Mouse (Mus musculus) lung, postnatal 4 days (tissue): ENCODE data around the gene Srpx2.

Source experiments
- DNase-seq, 2 experiments: peaks; one replicate each; pipeline ENCODE4 v3.0.0; 2021

The Srpx2 gene

GRCm38 (mm10) chrX:133908261-133908660 is at the start of gene Srpx2:
Gene Srpx2 (plus strand): TSS chrX:133908426.
- no peak for DNase-seq

- no peak for DNase-seq
Observed at GRCm38 (mm10) chrX:133869743-133870142, 38.5 kb upstream of the Srpx2 start.

GRCm38 (mm10) chrX:133887308-133887707 is 20.9 kb upstream of the Srpx2 start:
- no peak for DNase-seq

GRCm38 (mm10) chrX:133888111-133888510 is 20.1 kb upstream of the Srpx2 start:
- DNase-seq: no peak

GRCm38 (mm10) chrX:133898014-133898542 is 10.1 kb upstream of the Srpx2 start, which contains the start of gene Tspan6:
Gene Tspan6 (minus strand): TSS chrX:133898429.
- peak; percentile 81 to 83 for DNase-seq

GRCm38 (mm10) chrX:133911397-133912103 is 3.3 kb downstream of the Srpx2 start:
- DNase-seq: peak; percentile 15 to 66

GRCm38 (mm10) chrX:133913006-133913405 is 4.8 kb downstream of the Srpx2 start:
- no peak for DNase-seq

GRCm38 (mm10) chrX:133914219-133914618 is 6.0 kb downstream of the Srpx2 start:
- peak; percentile 7 to 33 for DNase-seq

GRCm38 (mm10) chrX:133921187-133921586 is 13.0 kb downstream of the Srpx2 start:
- DNase-seq: no peak

GRCm38 (mm10) chrX:133926760-133927159 is 18.5 kb downstream of the Srpx2 start:
- no peak for DNase-seq

- DNase-seq: peak in 1 of 2 experiments; percentile 39
Observed at GRCm38 (mm10) chrX:133931302-133932013, 23.2 kb downstream of the Srpx2 start.

GRCm38 (mm10) chrX:133936605-133937225 is 28.5 kb downstream of the Srpx2 start:
- DNase-seq: no peak

- no peak for DNase-seq
Observed at GRCm38 (mm10) chrX:133939561-133939960, 31.3 kb downstream of the Srpx2 start.

GRCm38 (mm10) chrX:133947427-133947826 is 39.2 kb downstream of the Srpx2 start:
- DNase-seq: peak; percentile 20 to 63

GRCm38 (mm10) chrX:133954661-133955060 is 46.4 kb downstream of the Srpx2 start:
- no peak for DNase-seq

- no peak for DNase-seq
Observed at GRCm38 (mm10) chrX:133960617-133961016, 52.4 kb downstream of the Srpx2 start.

- DNase-seq: no peak
Observed at GRCm38 (mm10) chrX:133964615-133965014, 56.4 kb downstream of the Srpx2 start.

GRCm38 (mm10) chrX:133981231-133982002 is 73.2 kb downstream of the Srpx2 start, which contains the start of gene Sytl4:
Gene Sytl4 (minus strand): TSS chrX:133981812.
- peak; percentile 31 for DNase-seq
